ENCODE assay signal across 18 mouse cellular contexts in the genomic region with DNA sequence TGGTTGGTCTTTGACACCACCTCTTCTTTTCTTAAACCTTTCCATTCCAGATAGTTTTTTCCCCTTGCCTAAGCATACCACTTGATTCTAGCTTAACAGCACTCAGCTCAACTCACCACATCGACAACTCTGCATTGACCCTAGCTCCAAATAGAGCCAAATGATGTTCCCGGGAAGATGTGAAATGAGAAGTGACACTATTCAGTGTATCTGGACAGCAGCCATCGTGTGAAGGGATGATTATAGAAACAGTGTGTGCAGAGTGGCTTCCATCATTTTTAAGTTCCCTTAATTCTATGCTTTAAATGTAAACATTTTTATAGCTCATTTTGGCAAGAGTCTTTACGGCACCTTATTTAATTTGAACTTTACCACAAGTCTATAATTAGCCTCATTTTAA.
"Had no signal": no experiment of that assay in that cellular context is flagged by ENCODE, and none has a peak within 500 bp of the region (broad histone marks: within the 10 kb centered on the region; RNA-seq: fewer than 3 reads in every experiment).

No protein-coding gene starts in this region.

- DNase-seq: kidney, adult 11 months; kidney, adult 8-10 months; kidney, postnatal 10 days; kidney, postnatal 36 days; layer of hippocampus, postnatal 36 days; left cerebral cortex, postnatal 4 days; liver, postnatal 0 days; lung, postnatal 4 days; midbrain, embryonic 14.5 days; thymus, adult 2 months; thymus, postnatal 25 days had no signal

- H3K4me3 ChIP-seq: kidney, embryonic 15.5 days; left cerebral cortex, adult 2 months; limb, embryonic 12.5 days; limb, embryonic 15.5 days had no signal

- ATAC-seq: liver, postnatal 0 days had no signal

- H3K4me2 ChIP-seq: kidney, embryonic 15.5 days; limb, embryonic 12.5 days; limb, embryonic 15.5 days; liver, embryonic 11.5 days; midbrain, embryonic 11.5 days had no signal

- H3K27ac ChIP-seq: kidney, embryonic 15.5 days; left cerebral cortex, adult 2 months; limb, embryonic 12.5 days; limb, embryonic 15.5 days; liver, embryonic 14.5 days had no signal

- H3K36me3 ChIP-seq: kidney, embryonic 15.5 days; limb, embryonic 12.5 days; limb, embryonic 15.5 days had no signal

- H3K27me3 ChIP-seq: kidney, embryonic 15.5 days; limb, embryonic 12.5 days; limb, embryonic 15.5 days had no signal

- H3K9ac ChIP-seq: kidney, embryonic 15.5 days; limb, embryonic 12.5 days; limb, embryonic 15.5 days; liver, embryonic 14.5 days; liver, postnatal 0 days had no signal

- H3K9me3 ChIP-seq: kidney, embryonic 15.5 days; limb, embryonic 12.5 days; limb, embryonic 15.5 days had no signal

- H3K4me1 ChIP-seq: limb, embryonic 12.5 days had no signal
